Mouse (Mus musculus): ENCODE data around the gene Akirin1.

DNA sequence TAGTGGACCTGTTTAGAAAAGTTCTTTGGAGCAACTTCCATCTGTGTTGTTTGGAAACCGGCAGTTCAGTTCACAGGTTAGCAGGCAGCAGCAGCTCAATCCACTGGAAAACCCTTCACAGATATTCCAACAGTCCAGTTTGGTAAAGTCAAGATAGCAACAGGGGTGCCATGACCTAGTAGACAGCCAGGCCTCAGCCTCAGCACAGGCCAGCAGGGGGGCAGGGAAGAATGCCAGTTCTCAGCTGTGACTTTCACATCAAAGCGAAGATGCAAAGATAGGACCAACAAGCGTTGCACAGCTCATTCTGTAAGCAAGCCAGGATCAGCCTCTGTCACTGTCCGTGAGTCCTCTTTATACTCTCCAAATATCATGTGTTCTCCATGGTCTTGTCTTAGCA, 28.4 kb downstream of the Akirin1 start:
- TF ChIP-seq CTCF (IDR thresholded peaks at IDR 0.05; ENCODE audit: borderline replicate concordance, extremely low read depth, insufficient read depth, insufficient read length) (no peak), POLR2A (IDR thresholded peaks at IDR 0.05; ENCODE audit: borderline replicate concordance, extremely low read depth, insufficient read depth, insufficient read length, poor library complexity, severe bottlenecking) (no peak)
